Comparison of ENCODE assay signal across 18 mouse cellular contexts in the genomic region with DNA sequence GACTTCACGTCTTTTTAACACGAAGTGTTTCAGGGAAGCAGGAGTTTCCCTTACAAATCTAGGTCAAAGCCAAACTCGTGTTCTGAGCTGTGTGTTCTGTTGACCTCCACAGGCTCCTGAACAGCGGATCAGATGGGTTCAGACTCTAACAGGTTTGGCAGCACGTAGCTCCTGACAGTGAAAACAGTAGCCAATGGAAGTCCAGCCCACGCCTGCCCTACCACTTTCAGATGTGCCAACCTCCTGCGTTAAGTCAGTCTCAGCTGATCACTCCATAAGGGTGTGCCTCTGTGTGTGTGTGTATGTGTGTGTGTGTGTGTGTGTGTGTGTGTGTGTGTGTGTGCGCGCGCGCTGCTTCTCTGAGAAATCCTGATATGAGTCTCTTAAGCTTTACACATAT.
"Had no signal": no experiment of that assay in that cellular context is flagged by ENCODE, and none has a peak within 500 bp of the region (broad histone marks: within the 10 kb centered on the region; RNA-seq: fewer than 3 reads in every experiment).

No protein-coding gene starts in this region.

- H3K36me3 ChIP-seq: limb, embryonic 10.5 days; limb, embryonic 13.5 days; liver, embryonic 13.5 days; midbrain, embryonic 12.5 days; neural tube, embryonic 12.5 days; neural tube, embryonic 15.5 days had no signal

- H3K4me3 ChIP-seq: limb, embryonic 10.5 days; limb, embryonic 13.5 days; liver, embryonic 13.5 days; midbrain, embryonic 12.5 days; neural tube, embryonic 12.5 days; neural tube, embryonic 15.5 days had no signal

- DNase-seq: kidney, adult 8-10 months; kidney, postnatal 14 days; kidney, postnatal 4 days; liver; liver, embryonic 13.5 days; lung, adult 2 months; lung, postnatal 14 days; lung, postnatal 4 days; right cerebral cortex, adult 18-20 months; right cerebral cortex, postnatal 14 days; right cerebral cortex, postnatal 4 days; thymus, adult 18-20 months; thymus, postnatal 36 days had no signal

- H3K27me3 ChIP-seq: liver, embryonic 13.5 days; neural tube, embryonic 12.5 days; neural tube, embryonic 15.5 days had no signal

- H3K4me1 ChIP-seq: limb, embryonic 10.5 days; limb, embryonic 13.5 days; liver, embryonic 13.5 days; neural tube, embryonic 12.5 days; neural tube, embryonic 15.5 days had no signal

- H3K9me3 ChIP-seq: limb, embryonic 10.5 days; limb, embryonic 13.5 days; liver, embryonic 13.5 days; midbrain, embryonic 12.5 days; neural tube, embryonic 12.5 days; neural tube, embryonic 15.5 days had no signal

- H3K4me2 ChIP-seq: limb, embryonic 13.5 days; liver, embryonic 13.5 days; midbrain, embryonic 12.5 days; neural tube, embryonic 12.5 days; neural tube, embryonic 15.5 days had no signal

- H3K9ac ChIP-seq: limb, embryonic 13.5 days; liver, embryonic 13.5 days; midbrain, embryonic 12.5 days; neural tube, embryonic 12.5 days; neural tube, embryonic 15.5 days had no signal

- H3K27ac ChIP-seq: limb, embryonic 10.5 days; limb, embryonic 13.5 days; liver, embryonic 13.5 days; neural tube, embryonic 12.5 days; neural tube, embryonic 15.5 days had no signal
